Mouse (Mus musculus) neural tube, embryonic 15.5 days (tissue): ENCODE results near the gene Fam98a. TPM values are rescaled to one million over a fixed set of nuclear protein-coding genes. Genes with fewer than 3 reads are reported as not detected.

Source experiments
- ATAC-seq: fragments of 200-750 bp; cut with Nextera tagmentation; 2 replicates; pipeline ENCODE4 v1.8.0; 2017; ENCODE audit warnings: mild to moderate bottlenecking, moderate TSS enrichment, moderate library complexity; ENCODE audit not compliant: low FRiP score
- H3K27ac ChIP-seq: fragments of 300-500 bp; sonication (generic); replicated peaks from 2 replicates; pipeline ENCODE4 v1.5.1; 2015; ENCODE audit warnings: mild to moderate bottlenecking, inconsistent platforms
- H3K27me3 ChIP-seq: fragments of 300-500 bp; sonication (generic); replicated peaks from 2 replicates; pipeline ENCODE4 v1.6.1; 2015; ENCODE audit warnings: inconsistent platforms
- H3K36me3 ChIP-seq: fragments of 300-500 bp; sonication (generic); 2 replicates; pipeline ENCODE4 v1.6.1; 2015; ENCODE audit warnings: inconsistent platforms
- H3K4me1 ChIP-seq: fragments of 300-500 bp; sonication (generic); 2 replicates; pipeline ENCODE4 v1.6.1; 2015; ENCODE audit warnings: inconsistent platforms
- H3K4me2 ChIP-seq: fragments of 300-500 bp; sonication (generic); 2 replicates; pipeline ENCODE4 v1.6.1; 2015; ENCODE audit warnings: inconsistent platforms, mild to moderate bottlenecking, moderate library complexity
- H3K4me3 ChIP-seq: fragments of 300-500 bp; sonication (generic); replicated peaks from 2 replicates; pipeline ENCODE4 v1.5.1; 2015; ENCODE audit warnings: mild to moderate bottlenecking, inconsistent platforms
- H3K9ac ChIP-seq: fragments of 300-500 bp; sonication (generic); replicated peaks from 2 replicates; pipeline ENCODE4 v1.6.1; 2015; ENCODE audit warnings: mild to moderate bottlenecking, inconsistent platforms
- H3K9me3 ChIP-seq: fragments of 300-500 bp; sonication (generic); replicated peaks from 2 replicates; pipeline ENCODE4 v1.6.1; 2016; ENCODE audit warnings: inconsistent platforms
- WGBS: fragments of 180-500 bp; shearing (Covaris S2); methylation state at CpG from one replicate; pipeline ENCODE4 v1.1.7; 2015; ENCODE audit warnings: mixed read lengths; 5-methylcytosine and 5-hydroxymethylcytosine counted together
- polyA plus RNA-seq: library from polyadenylated mRNA; unstranded; fragments of >200 nt; fragmentation: Nextera tagmentation; extraction: Ambion mirVana; gene quantifications from 2 replicates; pipeline ENCODE4 v1.2.1, GENCODE M21; 2015

Fam98a gene
- polyA plus RNA-seq, 1 experiment from 2014 or later: 30.3 TPM

DNA sequence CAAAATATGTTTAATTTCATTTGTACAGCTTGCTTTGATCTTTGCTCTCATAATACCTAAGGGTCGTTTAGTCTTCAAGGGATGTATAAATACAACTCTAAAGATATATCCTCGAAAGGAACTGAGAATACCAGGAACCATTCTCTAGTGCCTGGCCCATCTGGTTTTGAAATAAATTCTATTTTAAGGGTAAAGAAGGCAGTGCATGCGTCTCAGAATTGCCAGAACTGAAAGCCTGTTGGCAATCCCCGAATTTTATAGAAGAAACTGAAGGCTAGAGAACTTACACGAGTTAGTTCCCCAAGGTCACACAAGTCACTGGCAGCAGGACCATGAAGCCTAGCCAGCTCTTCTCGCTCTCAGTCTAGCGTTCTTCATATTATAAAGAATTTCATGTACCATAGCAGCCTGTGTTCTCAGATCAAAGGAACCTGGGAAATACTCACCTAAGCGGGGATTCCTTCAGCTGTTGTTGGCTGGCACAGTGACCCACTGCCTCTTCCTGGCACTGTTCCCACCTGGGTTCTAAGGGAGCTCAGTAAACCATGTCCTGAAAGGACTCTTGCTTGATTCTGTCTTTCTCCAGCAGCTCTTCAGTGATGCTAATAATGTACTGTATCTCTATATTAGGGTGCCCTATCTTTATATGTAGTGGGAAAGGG, 32.4 kb downstream of the Fam98a start:
- Histone ChIP-seq H3K9me3 (no peaks in the 10 kb centered on the region), H3K36me3 (no peaks in the 10 kb centered on the region), H3K27me3 (no peaks in the 10 kb centered on the region), H3K9ac (no peak overlapping the region), H3K4me3 (no peak overlapping the region), H3K4me1 (peaks cover 7% of the 10 kb centered on the region; the same call in 1 of the 2 replicates), H3K4me2 (no peak overlapping the region), H3K27ac (no peak overlapping the region)
- WGBS: 83% methylated on average over 8 of the region's 8 CpGs
- ATAC-seq: no peak

DNA sequence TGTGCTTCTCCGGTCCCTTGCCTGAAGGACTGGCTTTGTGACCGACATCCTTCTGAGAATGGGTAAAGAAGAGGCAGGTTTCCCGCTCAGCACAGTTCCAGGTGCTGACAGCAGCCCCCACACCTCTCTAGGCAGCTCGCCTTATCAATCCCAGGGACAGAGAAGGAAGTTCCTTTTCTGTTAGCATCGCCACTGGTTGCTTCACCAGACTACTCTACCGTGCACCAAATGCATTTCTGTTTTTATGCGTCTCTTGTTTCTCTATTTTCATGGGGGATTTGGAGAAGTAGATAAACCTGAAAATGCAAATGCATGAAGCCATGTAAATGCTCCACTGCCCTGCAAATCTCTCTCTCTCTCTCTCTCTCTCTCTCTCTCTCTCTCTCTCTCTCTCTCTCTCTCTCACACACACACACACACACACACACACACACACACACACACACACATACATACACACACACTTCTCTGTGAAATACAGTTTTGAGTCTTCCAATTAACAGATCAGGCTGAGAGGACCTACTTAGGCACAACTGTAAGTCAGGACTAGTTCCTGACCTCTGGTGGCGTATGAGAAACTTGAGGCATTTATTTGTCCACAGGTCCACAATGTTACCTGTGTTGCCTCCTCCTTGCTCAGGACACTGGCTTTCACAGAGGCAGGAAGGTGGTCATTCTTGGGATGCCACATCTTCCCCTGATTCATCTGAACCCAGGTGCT, 33.4 kb downstream of the Fam98a start:
- H3K9me3 ChIP-seq: no peaks in the 10 kb centered on the region
- no peak overlapping the region for H3K9ac ChIP-seq
- no peaks in the 10 kb centered on the region for H3K27me3 ChIP-seq
- no peak overlapping the region for H3K4me2 ChIP-seq
- H3K36me3 ChIP-seq: no peaks in the 10 kb centered on the region
- H3K27ac ChIP-seq: no peak overlapping the region
- H3K4me3 ChIP-seq: no peak overlapping the region
- H3K4me1 ChIP-seq: peaks cover 7% of the 10 kb centered on the region; the same call in 1 of the 2 replicates
- 72% methylated on average over 8 of the region's 8 CpGs for WGBS
- no peak for ATAC-seq

DNA sequence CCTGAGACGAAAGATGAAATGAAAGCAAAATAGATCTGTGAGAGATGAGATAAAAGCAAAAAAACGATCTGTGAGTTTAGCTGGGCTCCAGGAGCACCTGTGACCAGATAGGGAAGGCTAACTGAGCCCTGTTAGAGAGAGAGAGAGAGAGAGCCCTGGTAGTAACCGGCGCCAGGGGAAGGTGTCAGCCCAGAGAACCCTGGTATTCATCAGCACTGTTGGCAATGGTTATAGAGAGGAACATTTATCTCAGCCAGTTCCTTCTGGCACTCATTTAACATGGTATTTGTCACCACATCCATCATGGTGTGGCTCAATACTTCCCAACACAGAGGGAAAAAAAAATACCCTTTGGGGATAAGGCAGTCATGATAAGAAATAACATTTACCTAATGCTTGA, 35.2 kb downstream of the Fam98a start:
- Histone ChIP-seq H3K4me1 (no peaks in the 10 kb centered on the region), H3K27ac (no peak overlapping the region), H3K4me3 (no peak overlapping the region), H3K9ac (no peak overlapping the region), H3K4me2 (no peak overlapping the region), H3K36me3 (no peaks in the 10 kb centered on the region), H3K27me3 (no peaks in the 10 kb centered on the region), H3K9me3 (no peaks in the 10 kb centered on the region)
- 77% methylated on average over 4 of the region's 4 CpGs for WGBS
- ATAC-seq: no peak

DNA sequence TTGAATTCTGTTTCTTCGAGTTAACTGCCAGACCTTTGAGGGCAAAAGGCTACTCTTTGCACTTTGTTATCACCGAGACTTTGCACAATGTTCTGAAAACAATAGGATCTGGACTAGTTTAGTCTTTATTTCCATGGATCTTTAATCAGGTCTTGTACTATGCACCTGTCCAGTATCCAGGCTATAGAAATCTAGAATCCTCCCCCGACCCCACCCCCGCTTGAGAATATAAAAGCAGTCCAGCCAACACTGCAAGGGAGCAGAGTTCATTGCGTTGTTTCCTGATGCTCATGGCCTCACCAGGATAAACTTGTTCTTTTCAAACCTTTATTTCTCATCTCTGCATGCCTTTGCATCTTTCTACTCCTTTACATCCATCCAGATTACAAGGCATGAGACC, 42.5 kb downstream of the Fam98a start:
- Histone ChIP-seq H3K27ac (no peak overlapping the region), H3K4me1 (no peaks in the 10 kb centered on the region), H3K9me3 (no peaks in the 10 kb centered on the region), H3K4me3 (no peak overlapping the region), H3K4me2 (no peak overlapping the region), H3K36me3 (no peaks in the 10 kb centered on the region), H3K27me3 (no peaks in the 10 kb centered on the region), H3K9ac (no peak overlapping the region)
- 91% methylated on average over 5 of the region's 5 CpGs for WGBS
- no peak for ATAC-seq

DNA sequence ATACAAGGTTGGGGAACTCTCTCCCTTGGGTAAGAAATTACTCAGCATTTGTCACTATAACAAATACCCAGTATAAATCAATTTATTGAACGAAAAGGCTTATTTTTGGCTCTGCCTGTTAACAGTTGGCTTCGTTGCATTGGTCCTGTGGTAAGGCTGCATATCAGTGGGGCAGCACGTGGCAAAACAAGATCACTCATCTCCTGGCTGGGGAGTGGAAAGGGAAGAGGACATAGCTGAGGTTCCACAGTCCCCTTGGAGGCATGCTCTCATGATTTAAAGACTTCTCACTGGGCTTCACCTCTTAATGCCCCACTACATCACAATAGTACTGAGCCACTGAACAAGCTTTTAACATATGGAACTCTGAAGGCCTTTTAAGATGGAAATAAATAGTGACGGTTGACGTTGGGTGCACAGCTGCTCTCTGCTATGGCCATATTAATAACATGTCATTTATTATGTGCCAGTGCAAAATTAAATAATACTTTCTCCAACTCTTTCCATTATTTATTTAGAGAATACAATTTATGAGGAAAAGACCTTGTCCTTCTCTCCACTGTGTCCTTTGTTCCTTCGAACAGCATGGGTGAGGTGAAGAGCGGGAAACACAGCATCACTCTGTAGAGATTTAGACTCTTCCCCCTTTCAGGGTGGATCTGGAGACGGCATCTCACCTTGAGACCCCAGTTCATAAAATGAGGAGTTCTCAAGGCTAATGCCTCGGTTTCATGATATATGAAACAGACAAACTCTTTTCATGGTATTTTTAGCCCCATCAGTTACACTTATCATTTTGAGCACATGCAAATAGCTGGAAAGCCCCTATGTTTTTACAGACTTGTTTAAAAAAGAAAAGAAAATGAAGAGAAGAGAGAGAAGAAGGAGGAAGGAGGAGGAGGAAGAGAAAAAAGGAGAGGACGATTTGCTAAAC, 44.8 kb downstream of the Fam98a start:
- ATAC-seq: no peak
- H3K27ac ChIP-seq: no peak overlapping the region
- no peaks in the 10 kb centered on the region for H3K27me3 ChIP-seq
- no peak overlapping the region for H3K4me3 ChIP-seq
- no peaks in the 10 kb centered on the region for H3K36me3 ChIP-seq
- no peak overlapping the region for H3K4me2 ChIP-seq
- WGBS: 70% methylated on average over 10 of the region's 10 CpGs
- no peaks in the 10 kb centered on the region for H3K9me3 ChIP-seq
- H3K4me1 ChIP-seq: no peaks in the 10 kb centered on the region
- H3K9ac ChIP-seq: no peak overlapping the region

DNA sequence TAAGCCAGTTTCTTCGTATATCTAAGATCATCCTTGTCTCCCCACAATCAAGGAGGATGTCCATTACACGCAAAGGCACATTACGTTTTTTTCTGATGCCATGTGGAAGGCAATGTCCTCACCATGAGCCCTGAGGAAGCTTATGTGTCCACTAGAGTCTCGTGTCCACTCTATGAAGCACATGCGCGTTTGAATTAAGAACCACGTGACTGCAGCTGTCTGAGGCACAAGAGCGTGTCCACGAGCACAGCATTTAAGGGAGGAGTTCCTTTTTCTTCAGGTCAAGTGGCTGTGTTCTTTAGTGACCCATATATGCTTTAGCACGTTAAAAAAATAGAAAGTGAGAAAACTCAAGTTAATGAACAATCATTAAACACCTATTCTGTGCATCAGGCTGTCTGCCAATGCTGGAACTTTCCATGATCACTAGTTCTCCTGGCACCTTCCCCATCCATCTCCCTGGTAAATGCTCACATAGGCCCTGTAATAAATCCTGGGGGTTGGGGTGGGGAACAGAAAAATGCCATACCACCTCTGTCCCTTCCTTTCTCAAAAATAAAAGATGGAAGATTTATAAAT, 45.6 kb downstream of the Fam98a start:
- no peak overlapping the region for H3K4me2 ChIP-seq
- no peak overlapping the region for H3K4me3 ChIP-seq
- ATAC-seq: no peak
- H3K27me3 ChIP-seq: no peaks in the 10 kb centered on the region
- H3K9me3 ChIP-seq: no peaks in the 10 kb centered on the region
- H3K27ac ChIP-seq: no peak overlapping the region
- WGBS: 89% methylated on average over 10 of the region's 10 CpGs
- H3K4me1 ChIP-seq: no peaks in the 10 kb centered on the region
- no peaks in the 10 kb centered on the region for H3K36me3 ChIP-seq
- H3K9ac ChIP-seq: no peak overlapping the region

DNA sequence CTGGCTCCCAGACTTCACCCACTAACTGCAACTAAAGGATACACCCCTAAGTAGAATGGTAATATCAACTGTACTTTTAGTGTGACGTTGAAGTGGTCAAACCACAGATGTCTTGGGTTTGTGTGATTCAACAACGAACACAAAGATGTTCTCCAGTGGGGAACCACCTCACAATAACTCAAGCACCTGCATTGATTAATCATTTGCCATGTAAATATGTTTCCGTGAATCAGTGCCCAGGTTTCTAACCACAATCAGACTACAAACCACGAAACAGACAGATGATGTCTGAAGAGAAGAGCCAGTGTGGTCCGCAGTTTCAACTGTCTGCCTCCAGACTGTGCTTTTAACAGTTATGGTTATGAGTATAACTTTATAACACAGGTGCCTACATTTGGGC, 46.7 kb downstream of the Fam98a start:
- H3K4me3 ChIP-seq: no peak overlapping the region
- no peaks in the 10 kb centered on the region for H3K9me3 ChIP-seq
- H3K27ac ChIP-seq: no peak overlapping the region
- ATAC-seq: no peak
- no peaks in the 10 kb centered on the region for H3K4me1 ChIP-seq
- no peaks in the 10 kb centered on the region for H3K36me3 ChIP-seq
- 92% methylated on average over 5 of the region's 5 CpGs for WGBS
- no peak overlapping the region for H3K9ac ChIP-seq
- H3K4me2 ChIP-seq: no peak overlapping the region
- H3K27me3 ChIP-seq: no peaks in the 10 kb centered on the region

DNA sequence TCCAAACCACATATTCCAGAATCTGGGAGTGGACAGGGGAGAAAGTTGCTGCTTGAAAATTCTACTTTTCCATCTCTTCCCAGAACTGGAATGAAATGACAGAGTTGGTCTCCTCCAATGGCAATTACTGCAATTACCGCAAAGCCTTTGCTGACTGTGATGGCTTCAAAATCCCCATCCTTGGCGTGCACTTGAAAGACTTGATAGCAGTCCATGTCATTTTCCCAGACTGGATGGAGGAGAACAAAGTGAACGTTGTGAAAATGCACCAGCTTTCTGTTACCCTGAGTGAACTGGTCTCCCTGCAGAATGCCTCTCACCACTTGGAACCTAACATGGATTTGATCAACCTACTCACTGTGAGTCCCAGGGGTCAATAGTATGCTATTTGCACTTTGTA, 48.7 kb downstream of the Fam98a start:
- no peak for ATAC-seq
- 93% methylated on average over 3 of the region's 3 CpGs for WGBS
- H3K4me1 ChIP-seq: no peaks in the 10 kb centered on the region

DNA sequence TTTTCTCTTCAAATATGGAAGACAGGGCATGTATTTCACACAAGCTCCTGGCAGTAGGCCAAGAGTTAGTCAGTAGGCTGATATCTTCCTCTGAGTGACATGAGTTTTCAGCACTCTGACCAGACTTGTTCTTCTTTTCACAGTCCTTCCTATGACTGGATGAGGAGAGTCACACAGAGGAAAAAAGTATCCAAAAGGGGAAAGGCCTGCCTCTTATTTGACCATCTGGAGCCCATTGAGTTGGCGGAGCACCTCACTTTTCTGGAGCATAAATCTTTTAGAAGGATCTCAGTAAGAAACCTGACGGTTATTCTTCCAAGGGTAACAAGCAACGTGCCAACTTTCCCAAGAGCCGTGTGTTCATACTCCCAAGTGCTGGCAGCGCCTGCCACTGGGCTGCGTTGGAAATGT, 53.5 kb downstream of the Fam98a start:
- H3K27me3 ChIP-seq: no peaks in the 10 kb centered on the region
- ATAC-seq: no peak
- 71% methylated on average over 6 of the region's 6 CpGs for WGBS

More for the DNA sequence above, 48.7 kb downstream of the Fam98a start:
- H3K36me3 ChIP-seq: no peaks in the 10 kb centered on the region
- no peak overlapping the region for H3K4me2 ChIP-seq
- H3K27me3 ChIP-seq: no peaks in the 10 kb centered on the region
- no peaks in the 10 kb centered on the region for H3K9me3 ChIP-seq
- no peak overlapping the region for H3K27ac ChIP-seq
- no peak overlapping the region for H3K9ac ChIP-seq
- no peak overlapping the region for H3K4me3 ChIP-seq

DNA sequence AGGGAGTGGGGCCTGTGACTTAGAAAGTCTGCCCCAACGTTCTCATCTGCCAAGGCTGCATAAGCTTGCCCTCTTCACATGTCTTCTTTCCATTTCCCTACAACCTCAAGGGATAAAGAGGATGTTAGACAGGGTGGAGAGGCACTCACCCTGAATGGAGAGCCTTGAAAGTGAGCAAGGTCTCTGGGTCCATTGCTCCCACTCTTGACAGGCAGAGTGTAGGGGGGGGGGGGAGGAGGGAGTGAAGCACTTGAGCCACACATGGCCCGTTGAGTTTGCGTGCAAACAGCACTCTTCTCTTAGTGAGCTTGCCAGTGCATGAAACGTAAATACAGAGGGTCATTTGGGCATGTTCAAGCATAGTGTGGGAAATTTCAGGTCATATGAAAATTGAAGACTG, 56.5 kb downstream of the Fam98a start:
- Histone ChIP-seq H3K9me3 (no peaks in the 10 kb centered on the region), H3K4me2 (no peak overlapping the region), H3K4me3 (no peak overlapping the region), H3K9ac (no peak overlapping the region), H3K27ac (no peak overlapping the region), H3K4me1 (no peaks in the 10 kb centered on the region), H3K36me3 (no peaks in the 10 kb centered on the region), H3K27me3 (no peaks in the 10 kb centered on the region)
- no peak for ATAC-seq
- WGBS: 88% methylated on average over 4 of the region's 4 CpGs

More for the DNA sequence above, 53.5 kb downstream of the Fam98a start:
- no peak overlapping the region for H3K27ac ChIP-seq
- no peaks in the 10 kb centered on the region for H3K9me3 ChIP-seq
- H3K36me3 ChIP-seq: no peaks in the 10 kb centered on the region
- H3K9ac ChIP-seq: no peak overlapping the region
- no peak overlapping the region for H3K4me2 ChIP-seq
- H3K4me1 ChIP-seq: no peaks in the 10 kb centered on the region
- H3K4me3 ChIP-seq: no peak overlapping the region
